Mouse (Mus musculus) CH12.LX (cell line): ENCODE measurements around the gene Proca1.

Experiments used
- MAFK ChIP-seq: IDR thresholded peaks from 2 replicates; pipeline ENCODE4 v1.6.1; 2011; ENCODE audit warnings: low read length, improper control_type of control experiment; ENCODE audit not compliant: insufficient replicate concordance
- NELFE ChIP-seq: IDR thresholded peaks from 2 replicates; pipeline ENCODE4 v1.6.1; 2011; ENCODE audit warnings: low read depth, low read length, improper control_type of control experiment

DNA sequence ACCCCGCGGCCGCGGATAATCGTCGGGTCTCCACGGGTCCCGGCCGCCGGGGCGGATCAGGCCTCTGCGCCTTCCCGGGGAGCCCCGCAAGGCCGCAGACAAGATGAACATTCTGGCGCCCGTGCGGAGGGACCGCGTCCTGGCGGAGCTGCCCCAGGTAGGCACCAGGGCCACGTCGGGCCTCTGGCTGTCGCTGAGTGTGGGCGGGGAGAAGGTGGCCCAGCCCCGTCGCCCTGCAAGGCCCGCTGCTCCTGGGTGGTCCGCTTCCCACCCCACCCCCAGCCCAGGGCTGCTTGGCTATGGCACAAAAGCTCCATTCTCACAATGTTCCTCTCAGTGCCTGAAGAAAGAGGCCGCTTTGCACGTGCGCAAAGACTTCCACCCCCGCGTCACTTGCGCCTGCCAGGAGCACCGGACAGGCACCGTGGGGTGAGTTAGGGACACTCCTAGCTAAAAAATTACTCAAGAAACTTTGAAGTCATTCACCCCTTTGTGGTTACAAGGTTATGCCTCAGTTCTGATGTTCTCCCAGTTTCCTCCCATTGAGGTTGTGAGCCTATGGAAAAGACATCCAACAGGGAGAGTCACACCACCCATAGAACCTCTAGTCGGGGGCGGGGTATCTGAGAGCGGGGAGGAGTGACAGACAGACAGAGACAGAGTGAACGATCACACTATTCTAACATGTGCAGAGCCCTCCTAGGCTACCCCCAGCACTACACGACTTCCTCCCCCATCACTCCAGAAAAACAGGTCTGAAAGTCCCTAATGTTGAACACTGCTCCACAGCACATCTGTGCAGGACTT is 3.8 kb upstream of the Proca1 start:
- no peak for TF ChIP-seq MAFK
- TF ChIP-seq NELFE: no peak
